Mouse (Mus musculus) lung, adult 2 months (tissue): ENCODE data around the gene Pld3.

Experiments
- CTCF ChIP-seq: fragments of 200-500 bp; IDR thresholded peaks from 2 replicates; pipeline ENCODE4 v1.5.1; 2011; ENCODE audit warnings: mild to moderate bottlenecking, low read length, control low read depth; ENCODE audit not compliant: insufficient read depth
- POLR2A ChIP-seq: fragments of 200-500 bp; IDR thresholded peaks from 2 replicates; pipeline ENCODE4 v1.6.1; 2011; ENCODE audit warnings: low read depth, mild to moderate bottlenecking, control low read depth, low read length, borderline replicate concordance; ENCODE audit errors: extremely low read depth

DNA sequence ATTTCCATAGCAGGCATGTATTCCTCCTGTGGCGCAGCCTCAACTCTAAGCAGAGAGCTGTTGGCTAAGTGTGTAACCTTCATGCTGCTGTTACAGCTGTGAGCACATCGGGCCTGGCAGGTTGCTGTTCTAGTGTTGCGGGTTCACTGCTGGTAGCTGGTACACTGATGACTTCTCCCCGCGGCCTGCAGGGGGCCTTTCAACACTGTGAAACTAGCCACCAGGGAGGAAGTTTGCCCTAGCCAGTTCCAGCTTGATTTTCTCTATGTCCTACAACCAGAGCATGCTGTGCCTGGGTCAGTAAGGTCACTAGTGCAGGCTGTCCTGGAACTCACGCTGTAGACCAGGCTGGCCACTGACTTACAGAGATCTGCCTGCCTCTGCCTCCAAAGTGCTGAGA is 23.9 kb upstream of the Pld3 start:
- TF ChIP-seq CTCF (peak; percentile 60), POLR2A (no peak)
